In the genomic region with DNA sequence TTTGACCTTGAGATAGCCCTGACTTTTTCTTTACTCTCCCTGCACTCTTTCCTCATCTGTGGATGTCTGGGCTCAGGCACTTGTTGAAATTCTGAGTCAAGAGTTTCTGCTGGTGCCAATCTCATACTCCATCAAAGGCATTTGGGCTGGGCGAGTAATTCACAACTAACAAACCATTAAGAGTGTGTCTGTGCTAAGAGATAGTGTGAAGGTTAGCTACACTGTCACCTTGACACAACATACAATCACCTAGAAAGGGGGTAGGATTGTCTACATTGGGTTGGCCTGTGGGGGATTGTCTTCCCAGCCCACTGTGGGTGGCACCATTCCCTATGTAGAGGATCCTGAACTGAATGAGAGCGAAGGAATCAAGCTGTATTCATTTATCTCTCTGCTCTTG, we compare ENCODE assay signal across 29 mouse cellular contexts. TPM values are rescaled to one million over a fixed set of nuclear protein-coding genes. Genes with fewer than 3 reads are reported as not detected.
A peak's percentile ranks its signal among the peaks of the same experiment; 100 is the strongest.
DNase-seq lines count a peak whose midpoint lies in the region; ATAC-seq and TF ChIP-seq lines count a peak whose summit lies in the region.
"Had no signal": no experiment of that assay in that cellular context is flagged by ENCODE, and none has a peak within 500 bp of the region (broad histone marks: within the 10 kb centered on the region; RNA-seq: fewer than 3 reads in every experiment).

No protein-coding gene starts in this region.

- no peaks in the 10 kb centered on the region for H3K79me2 ChIP-seq in MEL (ENCODE audit: control insufficient read depth, insufficient read depth, low read length, poor library complexity)

- H3K9me3 ChIP-seq in MEL (replicated peaks; ENCODE audit: insufficient read depth, low read length): no peaks in the 10 kb centered on the region
- no peaks in the 10 kb centered on the region for H3K9me3 ChIP-seq in liver, embryonic 16.5 days (replicated peaks; ENCODE audit: control insufficient read depth, low read length)
- H3K9me3 ChIP-seq in intestine, postnatal 0 days (ENCODE audit: control insufficient read depth): no peaks in the 10 kb centered on the region
- H3K9me3 ChIP-seq: embryonic facial prominence, embryonic 10.5 days; forebrain, embryonic 13.5 days; G1E; heart, embryonic 15.5 days; kidney, embryonic 15.5 days; limb, embryonic 10.5 days; midbrain, embryonic 12.5 days; stomach, embryonic 15.5 days had no signal

- ATAC-seq in liver, embryonic 16.5 days (ENCODE audit: low read depth): peak; percentile 54
- ATAC-seq in intestine, postnatal 0 days: no peak
- ATAC-seq: forebrain, embryonic 13.5 days; hindbrain, postnatal 0 days; lung, postnatal 0 days had no signal

- intact Hi-C loops in left cerebral cortex, postnatal 10 days (cut with DNase I): no loop called here

- peak overlapping the region; percentile 57 for H3K27ac ChIP-seq in MEL (ENCODE audit: control insufficient read depth, low read depth, low read length)
- peak overlapping the region; percentile 95 for H3K27ac ChIP-seq in liver, embryonic 16.5 days (ENCODE audit: low read length)
- no peak overlapping the region for H3K27ac ChIP-seq in intestine, postnatal 0 days (ENCODE audit: low read depth, low read length)
- H3K27ac ChIP-seq: embryonic facial prominence, embryonic 10.5 days; forebrain, embryonic 13.5 days; heart, embryonic 15.5 days; hindbrain, postnatal 0 days; kidney, embryonic 15.5 days; left cerebral cortex, adult 2 months; limb, embryonic 10.5 days; macrophage; stomach, embryonic 15.5 days had no signal

- TF ChIP-seq RAD21 in MEL (IDR thresholded peaks at IDR 0.05; ENCODE audit: low read depth, low read length): no peak

- TF ChIP-seq EP300 in MEL (IDR thresholded peaks at IDR 0.05; ENCODE audit: low read depth in 1 of 2, low read length in 2 of 2): no peak

- WGBS in liver, embryonic 16.5 days (ENCODE audit: insufficient replicate concordance): 37% methylated on average over 2 of the region's 2 CpGs
- 85% methylated on average over 2 of the region's 2 CpGs for WGBS in intestine, postnatal 0 days

- no peak for TF ChIP-seq POLR2A in MEL (IDR thresholded peaks at IDR 0.05; ENCODE audit: control insufficient read depth in 1 of 2, insufficient read depth in 1 of 2, low read depth in 1 of 2, low read length in 2 of 2, poor library complexity in 1 of 2)

- no peak overlapping the region for H3K9ac ChIP-seq in MEL (ENCODE audit: control insufficient read depth, low read depth, low read length, poor library complexity, severe bottlenecking)
- peak overlapping the region; percentile 38 for H3K9ac ChIP-seq in liver, embryonic 16.5 days (ENCODE audit: low read depth, low read length)
- no peak overlapping the region for H3K9ac ChIP-seq in intestine, postnatal 0 days (ENCODE audit: low read depth, low read length)
- H3K9ac ChIP-seq: forebrain, embryonic 13.5 days; heart, embryonic 15.5 days; kidney, embryonic 15.5 days; midbrain, embryonic 12.5 days; stomach, embryonic 15.5 days had no signal

- peak overlapping the region; percentile 73 for H3K4me2 ChIP-seq in liver, embryonic 16.5 days (ENCODE audit: low read depth, low read length)
- H3K4me2 ChIP-seq in intestine, postnatal 0 days (replicated peaks; ENCODE audit: low read depth): no peak overlapping the region
- H3K4me2 ChIP-seq: forebrain, embryonic 13.5 days; heart, embryonic 15.5 days; kidney, embryonic 15.5 days; midbrain, embryonic 12.5 days; stomach, embryonic 15.5 days had no signal

- no peaks in the 10 kb centered on the region for H3K27me3 ChIP-seq in MEL (ENCODE audit: control insufficient read depth in 1 of 2, insufficient read depth in 2 of 2, low read length in 2 of 2)
- H3K27me3 ChIP-seq in liver, embryonic 16.5 days (ENCODE audit: control insufficient read depth, insufficient read depth, low read depth, low read length): peaks cover 3% of the 10 kb centered on the region; the same call in 1 of the 2 replicates
- H3K27me3 ChIP-seq in intestine, postnatal 0 days (replicated peaks; ENCODE audit: control insufficient read depth, insufficient read depth, low read length): no peaks in the 10 kb centered on the region
- H3K27me3 ChIP-seq: stomach, embryonic 15.5 days had no signal

- peaks cover 2 to 29% of the 10 kb centered on the region in 2 experiments for H3K4me1 ChIP-seq in MEL (ENCODE audit: control insufficient read depth in 1 of 2, insufficient read depth in 2 of 2, low read length in 2 of 2)
- H3K4me1 ChIP-seq in liver, embryonic 16.5 days (ENCODE audit: control insufficient read depth, low read depth, low read length): peaks cover 35% of the 10 kb centered on the region
- H3K4me1 ChIP-seq in intestine, postnatal 0 days (replicated peaks; ENCODE audit: control insufficient read depth, insufficient read depth, low read length): no peaks in the 10 kb centered on the region
- H3K4me1 ChIP-seq: heart, embryonic 15.5 days; stomach, embryonic 15.5 days had no signal

- no peak for TF ChIP-seq CTCF in MEL (IDR thresholded peaks at IDR 0.05 in 2 of 3, conservative IDR thresholded peaks at IDR 0.05 in 1 of 3; ENCODE audit: control insufficient read depth in 1 of 3, insufficient read depth in 1 of 3, low read depth in 2 of 3, low read length in 3 of 3, poor library complexity in 1 of 3, severe bottlenecking in 1 of 3)
- TF ChIP-seq CTCF in intestine, postnatal 0 days (IDR thresholded peaks at IDR 0.05; ENCODE audit: low read depth): no peak

- H3K36me3 ChIP-seq in MEL (ENCODE audit: control insufficient read depth in 1 of 2, insufficient read depth in 2 of 2, low read length in 2 of 2): peaks cover 0 to 20% of the 10 kb centered on the region in 2 experiments; a peak in 2 of 4 replicates
- no peaks in the 10 kb centered on the region for H3K36me3 ChIP-seq in liver, embryonic 16.5 days (ENCODE audit: control insufficient read depth, insufficient read depth)
- no peaks in the 10 kb centered on the region for H3K36me3 ChIP-seq in intestine, postnatal 0 days (ENCODE audit: control insufficient read depth, insufficient read depth)
- H3K36me3 ChIP-seq: embryonic facial prominence, embryonic 10.5 days; G1E; heart, embryonic 15.5 days; kidney, embryonic 15.5 days; limb, embryonic 10.5 days; midbrain, embryonic 12.5 days; stomach, embryonic 15.5 days had no signal

- no peak for DNase-seq in MEL (ENCODE audit: low read depth, low spot score)
- DNase-seq in c-Kit-negative CD71-positive TER-119-positive erythroid progenitor cells, embryonic 14.5 days (ENCODE audit: low read depth, low spot score): peak; percentile 21
- DNase-seq in liver: peak; percentile 26
- DNase-seq in adrenal gland, adult 8-10 months: no peak
- no peak for DNase-seq in left cerebral cortex, postnatal 10 days (ENCODE audit: extremely low spot score in 1 of 2, low spot score in 2 of 2)
- DNase-seq: adrenal gland, adult 2 months; B cell, adult 2 months; cerebellum, postnatal 10 days; gastrocnemius, postnatal 10 days; heart, adult 11 months; kidney, postnatal 36 days; thymus, postnatal 25 days had no signal

- peak overlapping the region; percentile 14 to 16; a peak in 2 of 4 replicates for H3K4me3 ChIP-seq in MEL (ENCODE audit: control insufficient read depth in 1 of 2, insufficient read depth in 1 of 2, low read depth in 2 of 2, low read length in 2 of 2)
- H3K4me3 ChIP-seq in liver, embryonic 16.5 days (ENCODE audit: low read depth, low read length): peak overlapping the region; percentile 46
- no peak overlapping the region for H3K4me3 ChIP-seq in intestine, postnatal 0 days (ENCODE audit: low read depth, low read length)
- H3K4me3 ChIP-seq: embryonic facial prominence, embryonic 10.5 days; forebrain, embryonic 13.5 days; heart, embryonic 15.5 days; kidney, embryonic 15.5 days; left cerebral cortex, adult 2 months; limb, embryonic 10.5 days; midbrain, embryonic 12.5 days; stomach, embryonic 15.5 days had no signal

TF ChIP-seq in MEL, 35 proteins besides CTCF, POLR2A, EP300 and RAD21:
- TF ChIP-seq TAL1 (IDR thresholded peaks at IDR 0.05; ENCODE audit: low read length): no peak
- TF ChIP-seq MEF2A (IDR thresholded peaks at IDR 0.05; ENCODE audit: extremely low read depth, insufficient replicate concordance, low read depth, low read length, poor library complexity, severe bottlenecking): no peak
- no peak for TF ChIP-seq E2F4 (IDR thresholded peaks at IDR 0.05; ENCODE audit: borderline replicate concordance, low read depth, low read length)
- TF ChIP-seq ETS1 (IDR thresholded peaks at IDR 0.05; ENCODE audit: low read depth, low read length): no peak

RNA-seq across cellular contexts. Expression of gene Fbxo2, which starts 43.1 kb away (rescaled TPM):
- 0.35 and 0.46 TPM in 2 replicates for total RNA-seq in MEL (2012; rRNA removed)
- polyA plus RNA-seq in MEL (2012; ENCODE audit: insufficient read depth in 1 of 2, insufficient read length in 2 of 2, low read depth in 1 of 2, low replicate concordance in 2 of 2, missing spikeins in 1 of 2): 1 to 10 TPM in 1 of 2 experiments, not detected in 1; 2.7 TPM
- not detected in 2 replicates for polyA plus RNA-seq in liver, embryonic 16.5 days (2015; fragmentation: Nextera tagmentation; extraction: Ambion mirVana)
- total RNA-seq in adrenal gland, adult 8-10 months (2022): 10 to 100 TPM in 3 of 4 experiments, 1 to 10 TPM in 1; 9.8 to 15.7 (median 13.4) TPM
- total RNA-seq in left cerebral cortex, postnatal 10 days (2021): 10 to 100 TPM; 26.8 to 33.0 TPM
- 0.44 and 0.76 TPM in 2 replicates for polyA plus RNA-seq in intestine, postnatal 0 days (2015; fragmentation: Nextera tagmentation; extraction: Ambion mirVana)
- total RNA-seq: hematopoietic stem cell, adult 5-6 weeks; monocyte, adult 5-6 weeks; neutrophil, adult 5-6 weeks had no signal
- polyA plus RNA-seq: macrophage had no signal

RNA-seq across cellular contexts. Expression of gene Fbxo44, which starts 43.3 kb away (rescaled TPM):
- total RNA-seq in MEL (2012; rRNA removed): 2.3 and 3.2 TPM in 2 replicates
- 1 to 10 TPM in 1 of 2 experiments, not detected in 1; 6.2 TPM for polyA plus RNA-seq in MEL (2012; ENCODE audit: insufficient read depth in 1 of 2, insufficient read length in 2 of 2, low read depth in 1 of 2, low replicate concordance in 2 of 2, missing spikeins in 1 of 2)
- 0.63 and 0.71 TPM in 2 replicates for polyA plus RNA-seq in liver, embryonic 16.5 days (2015; fragmentation: Nextera tagmentation; extraction: Ambion mirVana)
- 10 to 100 TPM; 15.3 to 41.5 (median 26.8) TPM for total RNA-seq in adrenal gland, adult 8-10 months (2022)
- 10 to 100 TPM; 87.6 to 89.9 TPM for total RNA-seq in left cerebral cortex, postnatal 10 days (2021)
- polyA plus RNA-seq in intestine, postnatal 0 days (2015; fragmentation: Nextera tagmentation; extraction: Ambion mirVana): 7.7 and 9.3 TPM in 2 replicates

RNA-seq across cellular contexts. Expression of gene Fbxo6, which starts 51.6 kb away (rescaled TPM):
- total RNA-seq in MEL (2012; rRNA removed): 35.1 and 37.3 TPM in 2 replicates
- 10 to 100 TPM in 1 of 2 experiments, not detected in 1; 62.6 TPM for polyA plus RNA-seq in MEL (2012; ENCODE audit: insufficient read depth in 1 of 2, insufficient read length in 2 of 2, low read depth in 1 of 2, low replicate concordance in 2 of 2, missing spikeins in 1 of 2)
- polyA plus RNA-seq in liver, embryonic 16.5 days (2015; fragmentation: Nextera tagmentation; extraction: Ambion mirVana): 10.6 and 11.4 TPM in 2 replicates
- total RNA-seq in adrenal gland, adult 8-10 months (2022): 10 to 100 TPM; 50.2 to 84.6 (median 64.4) TPM
- 10 to 100 TPM; 23.5 to 28.1 TPM for total RNA-seq in left cerebral cortex, postnatal 10 days (2021)
- 55.4 and 60.6 TPM in 2 replicates for polyA plus RNA-seq in intestine, postnatal 0 days (2015; fragmentation: Nextera tagmentation; extraction: Ambion mirVana)

Comparison
In these comparisons a context has a peak if more than half of its experiments do, and no peak if none do; other contexts are left out.
1. DNase-seq: peak in c-Kit-negative CD71-positive TER-119-positive erythroid progenitor cells, embryonic 14.5 days (single experiment) and liver (single experiment); none in MEL (single experiment), adrenal gland, adult 8-10 months (single experiment) and left cerebral cortex, postnatal 10 days (0 of 2).